Mouse (Mus musculus) heart, adult 2 months (tissue): Measurements from ENCODE around the gene Tshz2. TPM values are rescaled to one million over a fixed set of nuclear protein-coding genes. Genes with fewer than 3 reads are reported as not detected.
A peak's percentile ranks its signal among the peaks of the same experiment; 100 is the strongest.
"Not testable (repeated sequence)": the region's sequence is repeated elsewhere in the genome, so short reads cannot be mapped to it uniquely, and the experiment has no call there.

ENCODE experiments used
- DNase-seq, 2 experiments: peaks; one replicate each; pipeline ENCODE4 v3.0.0; 2021
- H3K27ac ChIP-seq: fragments of 200-600 bp; 2 replicates; pipeline ENCODE4 v1.8.1; 2022
- H3K27me3 ChIP-seq: fragments of 200-500 bp; 2 replicates; pipeline ENCODE4 v1.6.1; 2012; ENCODE audit warnings: mild to moderate bottlenecking, low read length, inconsistent platforms, mixed read lengths; ENCODE audit not compliant: control insufficient read depth, insufficient read depth
- H3K36me3 ChIP-seq: fragments of 200-500 bp; 2 replicates; pipeline ENCODE4 v1.6.1; 2012; ENCODE audit warnings: low read length, inconsistent platforms; ENCODE audit not compliant: control insufficient read depth, insufficient read depth
- H3K4me1 ChIP-seq: fragments of 200-500 bp; 2 replicates; pipeline ENCODE4 v1.6.1; 2011; ENCODE audit warnings: low read length; ENCODE audit not compliant: control insufficient read depth, insufficient read depth
- H3K4me3 ChIP-seq: fragments of 200-600 bp; 2 replicates; pipeline ENCODE4 v1.8.1; 2022
- H3K79me2 ChIP-seq: fragments of 200-500 bp; replicated peaks from 2 replicates; pipeline ENCODE4 v1.6.1; 2012; ENCODE audit warnings: mild to moderate bottlenecking, inconsistent platforms, low read length, moderate library complexity, mixed read lengths; ENCODE audit not compliant: control insufficient read depth, insufficient read depth
- H3K9ac ChIP-seq: fragments of 200-500 bp; 2 replicates; pipeline ENCODE4 v1.6.1; 2012; ENCODE audit warnings: low read depth, mild to moderate bottlenecking, control low read depth, inconsistent platforms, low read length, mixed read lengths
- CTCF ChIP-seq: fragments of 200-600 bp; IDR thresholded peaks from 2 replicates; pipeline ENCODE4 v1.8.1; 2022; ENCODE audit warnings: antibody characterized with exemption, mild to moderate bottlenecking, moderate library complexity
- EP300 ChIP-seq: fragments of 200-500 bp; IDR thresholded peaks from 2 replicates; pipeline ENCODE4 v1.6.1; 2011; ENCODE audit warnings: low read depth, low read length, control low read depth; ENCODE audit not compliant: insufficient read depth
- POLR2A ChIP-seq: fragments of 200-500 bp; IDR thresholded peaks from 2 replicates; pipeline ENCODE4 v1.6.1; 2011; ENCODE audit warnings: mild to moderate bottlenecking, low read depth, low read length, control low read depth; ENCODE audit not compliant: insufficient read depth
- WGBS: fragments of 180-500 bp; shearing (Covaris S2); methylation state at CpG from one replicate; pipeline ENCODE4 v1.1.7; 2018; 5-methylcytosine and 5-hydroxymethylcytosine counted together
- intact Hi-C: fragments of 180-260 bp; cut with DNase I; formaldehyde crosslinking; loops from one replicate; pipeline ENCODE4 v1.15.1; 2025
- polyA plus RNA-seq: library from polyadenylated mRNA; depleted of rRNA; stranded (reverse); fragments of >200 nt; gene quantifications from 2 replicates; pipeline ENCODE4 v1.2.3, GENCODE M21; 2012
- total RNA-seq, 2 experiments: library from RNA; stranded (reverse); gene quantifications; 2 replicates each; pipeline ENCODE4 v1.2.3; 2021

The Tshz2 gene
- total and polyA plus RNA-seq, 3 experiments: 8.2 to 12.9 (median 12.1) TPM

GRCm38 (mm10) chr2:169775078-169775477 lies 142.3 kb downstream of the Tshz2 start:
- Histone ChIP-seq H3K27ac (no peak overlapping the region), H3K9ac (no peak overlapping the region), H3K4me3 (no peak overlapping the region), H3K4me1 (peaks cover 10% of the 10 kb centered on the region), H3K36me3 (no peaks in the 10 kb centered on the region), H3K79me2 (no peaks in the 10 kb centered on the region), H3K27me3 (no peaks in the 10 kb centered on the region)
- 58% methylated on average over 4 of the region's 4 CpGs for WGBS
- intact Hi-C loops: no loop called here
- no peak for DNase-seq
- TF ChIP-seq EP300: no peak
- no peak for TF ChIP-seq CTCF
- no peak for TF ChIP-seq POLR2A

- 37% methylated on average over 4 of the region's 4 CpGs for WGBS
- no peak overlapping the region for H3K9ac ChIP-seq
- peak overlapping the region; percentile 36 for H3K27ac ChIP-seq
Measured at GRCm38 (mm10) chr2:169777242-169777641, 144.4 kb downstream of the Tshz2 start.

GRCm38 (mm10) chr2:169777764-169778163 lies 145.0 kb downstream of the Tshz2 start:
- TF ChIP-seq EP300: 0 out of 2 replicates have a peak, but pooled peaks have one; percentile 58
- no peak for TF ChIP-seq CTCF
- Histone ChIP-seq H3K36me3 (no peaks in the 10 kb centered on the region), H3K27ac (no peak overlapping the region; the same call in 1 of the 2 replicates), H3K4me3 (no peak overlapping the region), H3K27me3 (no peaks in the 10 kb centered on the region), H3K9ac (no peak overlapping the region), H3K79me2 (no peaks in the 10 kb centered on the region), H3K4me1 (peaks cover 10% of the 10 kb centered on the region)
- intact Hi-C loops: loop anchor here (2.0 kb wide), 1 partner anchor 25 kb away; no protein-coding TSS in a partner anchor
- peak in 1 of 2 experiments; percentile 14 for DNase-seq
- 28% methylated on average over 2 of the region's 2 CpGs for WGBS

More at GRCm38 (mm10) chr2:169777242-169777641, 144.4 kb downstream of the Tshz2 start:
- intact Hi-C loops: loop anchor here (2.0 kb wide), 1 partner anchor 24 kb away; no protein-coding TSS in a partner anchor
- DNase-seq: peak in 1 of 2 experiments; percentile 44
- no peak overlapping the region for H3K4me3 ChIP-seq
- H3K36me3 ChIP-seq: no peaks in the 10 kb centered on the region
- TF ChIP-seq CTCF: 0 out of 2 replicates have a peak, but pooled peaks have one; percentile 10
- TF ChIP-seq EP300: no peak
- H3K27me3 ChIP-seq: no peaks in the 10 kb centered on the region
- H3K4me1 ChIP-seq: peaks cover 10% of the 10 kb centered on the region
- H3K79me2 ChIP-seq: no peaks in the 10 kb centered on the region

- H3K9ac ChIP-seq: no peak overlapping the region
- no peaks in the 10 kb centered on the region for H3K36me3 ChIP-seq
- no peak for DNase-seq
- H3K4me3 ChIP-seq: no peak overlapping the region
- intact Hi-C loops: no loop called here
- TF ChIP-seq CTCF (no peak), POLR2A (no peak)
- H3K79me2 ChIP-seq: no peaks in the 10 kb centered on the region
- H3K27me3 ChIP-seq: no peaks in the 10 kb centered on the region
- 73% methylated on average over 6 of the region's 6 CpGs for WGBS
- H3K27ac ChIP-seq: no peak overlapping the region
- H3K4me1 ChIP-seq: peaks cover 10% of the 10 kb centered on the region
Measured at GRCm38 (mm10) chr2:169778740-169779345, 146.0 kb downstream of the Tshz2 start.

DNA sequence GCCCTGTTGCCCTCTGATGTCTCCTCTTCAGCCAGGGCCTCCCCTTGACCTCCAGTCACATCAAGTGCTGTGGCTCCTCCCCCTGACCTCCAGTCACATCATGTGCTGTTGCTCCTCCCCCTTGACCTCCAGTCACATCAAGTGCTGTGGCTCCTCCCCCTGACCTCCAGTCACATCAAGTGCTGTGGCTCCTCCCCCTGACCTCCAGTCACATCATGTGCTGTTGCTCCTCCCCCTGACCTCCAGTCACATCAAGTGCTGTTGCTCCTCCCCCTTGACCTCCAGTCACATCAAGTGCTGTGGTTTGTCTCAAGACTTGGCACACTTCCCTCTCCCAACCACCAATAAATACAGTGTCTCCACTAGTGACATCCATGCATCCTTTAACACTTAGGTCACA lies 148.9 kb downstream of the Tshz2 start:
- H3K4me1 ChIP-seq, H3K27me3 ChIP-seq, DNase-seq, intact Hi-C loops, H3K27ac ChIP-seq, H3K36me3 ChIP-seq, H3K4me3 ChIP-seq, H3K9ac ChIP-seq, H3K79me2 ChIP-seq: not testable (repeated sequence)

DNA sequence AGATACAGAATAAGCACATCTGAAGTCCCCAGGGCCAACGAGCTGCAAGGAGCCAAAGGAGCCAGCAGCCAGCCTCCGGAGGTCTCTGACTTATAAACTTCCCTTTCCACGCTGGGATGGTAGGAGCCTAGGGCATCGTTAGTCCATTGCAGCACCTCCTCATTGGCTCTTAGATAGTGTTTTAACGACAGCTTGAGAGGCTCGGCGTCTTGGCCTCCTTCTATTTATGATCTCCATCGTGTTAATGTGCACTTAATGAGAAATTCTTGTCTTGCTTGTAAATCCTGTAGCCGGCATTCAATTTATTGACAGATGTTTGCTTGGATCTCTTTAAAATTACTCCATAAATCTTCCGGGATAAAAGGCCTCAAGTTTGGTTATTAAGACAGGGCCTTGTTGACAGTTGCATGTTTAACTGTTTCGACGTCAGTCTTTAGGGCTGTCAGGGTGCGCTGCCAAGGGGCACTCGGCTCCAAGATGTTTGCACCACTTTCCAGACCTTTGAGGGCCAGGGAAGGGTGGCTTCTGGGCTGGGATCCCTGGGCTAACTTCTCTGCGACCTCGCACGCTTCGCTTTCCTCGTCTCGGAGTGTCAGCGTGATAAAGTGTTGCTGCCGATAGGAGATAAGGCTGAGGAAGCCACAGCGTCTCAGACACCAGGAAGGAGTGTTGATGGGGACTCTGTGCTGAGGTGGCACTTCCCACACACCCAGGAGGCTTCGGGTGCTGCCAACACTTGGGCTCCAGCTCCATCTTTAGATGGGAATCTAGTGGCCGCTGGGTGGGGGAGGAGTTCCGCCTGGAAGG lies 150.3 kb downstream of the Tshz2 start:
- H3K27me3 ChIP-seq: no peaks in the 10 kb centered on the region
- H3K27ac ChIP-seq: no peak overlapping the region
- no peaks in the 10 kb centered on the region for H3K36me3 ChIP-seq
- intact Hi-C loops: no loop called here
- 53% methylated on average over 26 of the region's 26 CpGs for WGBS
- H3K9ac ChIP-seq: no peak overlapping the region
- no peaks in the 10 kb centered on the region for H3K79me2 ChIP-seq
- H3K4me1 ChIP-seq: peaks cover 5% of the 10 kb centered on the region
- TF ChIP-seq CTCF (no peak), POLR2A (no peak), EP300 (no peak)
- no peak overlapping the region for H3K4me3 ChIP-seq
- DNase-seq: no peak
